Mouse (Mus musculus): ENCODE measurements at regions not wholly inside any gene's neighbourhood (a gene's known extent, or its start where the extent isn't known, plus 50 kb on each side); places are given as distances from the start of the nearest gene placed in this dataset.

DNA sequence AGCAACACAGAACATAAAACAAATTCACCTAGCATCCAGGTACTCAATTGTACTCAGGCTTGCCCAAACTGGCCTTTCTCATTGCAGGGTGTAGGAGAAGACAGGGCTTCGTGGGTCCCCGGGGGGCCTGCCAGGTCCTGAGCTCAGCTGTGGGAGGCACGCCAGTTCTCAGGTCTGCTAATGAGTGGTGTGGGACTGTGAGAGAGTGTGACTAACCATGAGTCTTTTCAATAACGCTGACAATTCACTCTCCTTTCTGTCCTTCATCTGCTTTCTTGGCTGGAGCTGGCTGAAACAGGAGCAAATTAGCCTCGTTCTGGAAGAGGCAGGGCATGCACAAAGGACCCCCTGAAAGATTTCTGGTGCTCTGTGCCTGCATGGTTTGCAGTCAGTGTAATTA lies 250.2 kb downstream of the Cog6 start:
- TF ChIP-seq GATA1 (IDR thresholded peaks at IDR 0.05; ENCODE audit: borderline replicate concordance, low read length) (no peak), FLI1 (IDR thresholded peaks at IDR 0.05; ENCODE audit: low read length) (no peak)

All from megakaryocyte, embryonic 14.5 days (primary cell).